ENCODE assay signal across 8 mouse cellular contexts in genomic region chr1:83408021-83408464, GRCm38 (mm10). TPM values are rescaled to one million over a fixed set of nuclear protein-coding genes. Genes with fewer than 3 reads are reported as not detected.
A peak's percentile ranks its signal among the peaks of the same experiment; 100 is the strongest.
DNase-seq lines count a peak whose midpoint lies in the region; ATAC-seq and TF ChIP-seq lines count a peak whose summit lies in the region.

TSS of gene Sphkap (minus strand) at chr1:83408200.

- peak; percentile 92 for ATAC-seq in hindbrain, postnatal 0 days
- ATAC-seq in midbrain, embryonic 16.5 days: peak; percentile 89
- ATAC-seq in stomach, postnatal 0 days (ENCODE audit: low FRiP score, low TSS enrichment): 0 out of 2 replicates have a peak, but pooled peaks have one; percentile 57
- ATAC-seq in monocyte, adult 5-6 weeks (replicated peaks; ENCODE audit: insufficient number of reproducible peaks, low FRiP score, low TSS enrichment, poor library complexity, severe bottlenecking): no peak

- H3K4me2 ChIP-seq in hindbrain, postnatal 0 days (ENCODE audit: low read depth, low read length): peak within 1 kb of the TSS; percentile 79
- peak within 1 kb of the TSS; percentile 94 for H3K4me2 ChIP-seq in midbrain, embryonic 16.5 days (ENCODE audit: low read length)
- peak within 1 kb of the TSS; percentile 62 for H3K4me2 ChIP-seq in stomach, postnatal 0 days (replicated peaks; ENCODE audit: low read depth)

- TF ChIP-seq CTCF in hindbrain, postnatal 0 days (IDR thresholded peaks at IDR 0.05; ENCODE audit: low read depth): peak; percentile 59
- peak; percentile 52 for TF ChIP-seq CTCF in stomach, postnatal 0 days (IDR thresholded peaks at IDR 0.05; ENCODE audit: low read depth)

- DNase-seq in adrenal gland, adult 8-10 months: peak; percentile 55
- DNase-seq in embryo, embryonic 10.5 days (ENCODE audit: low spot score): peak; percentile 81
- DNase-seq in gastrocnemius, postnatal 10 days: peak; percentile 15
- peak; percentile 85 for DNase-seq in hindbrain, postnatal 0 days (ENCODE audit: low spot score)
- DNase-seq in left cerebral cortex, postnatal 4 days: peak; percentile 85
- peak; percentile 36 for DNase-seq in stomach, postnatal 0 days (ENCODE audit: low spot score)

- H3K4me1 ChIP-seq in hindbrain, postnatal 0 days (ENCODE audit: insufficient read depth, low read length): no peaks in the 10 kb centered on the region
- H3K4me1 ChIP-seq in midbrain, embryonic 16.5 days (ENCODE audit: control insufficient read depth, insufficient read depth, low read length): no peaks in the 10 kb centered on the region
- H3K4me1 ChIP-seq in stomach, postnatal 0 days (replicated peaks; ENCODE audit: control insufficient read depth, insufficient read depth): no peaks in the 10 kb centered on the region

- peak within 1 kb of the TSS; percentile 56 for H3K4me3 ChIP-seq in hindbrain, postnatal 0 days (ENCODE audit: low read length)
- H3K4me3 ChIP-seq in midbrain, embryonic 16.5 days (ENCODE audit: low read depth, low read length): peak within 1 kb of the TSS; percentile 54
- peak within 1 kb of the TSS; percentile 38 for H3K4me3 ChIP-seq in stomach, postnatal 0 days (ENCODE audit: low read depth, low read length)

- no peak for TF ChIP-seq EP300 in stomach, postnatal 0 days (optimal IDR thresholded peaks at IDR 0.05)

- peak within 1 kb of the TSS; percentile 58 for H3K9ac ChIP-seq in hindbrain, postnatal 0 days (replicated peaks; ENCODE audit: low read length)
- H3K9ac ChIP-seq in midbrain, embryonic 16.5 days (ENCODE audit: low read depth, low read length): peak within 1 kb of the TSS; percentile 76
- H3K9ac ChIP-seq in stomach, postnatal 0 days (ENCODE audit: low read length): peak within 1 kb of the TSS; percentile 13; the same call in 1 of the 2 replicates

- peak within 1 kb of the TSS; percentile 41; the same call in 1 of the 2 replicates for H3K27ac ChIP-seq in hindbrain, postnatal 0 days
- H3K27ac ChIP-seq in midbrain, embryonic 16.5 days (ENCODE audit: low read length): peak within 1 kb of the TSS; percentile 50
- H3K27ac ChIP-seq in stomach, postnatal 0 days (replicated peaks): no peak within 1 kb of the TSS

- WGBS in hindbrain, postnatal 0 days: under 1% methylated on average over 16 of the region's 16 CpGs
- WGBS in midbrain, embryonic 16.5 days: under 1% methylated on average over 16 of the region's 16 CpGs
- WGBS in stomach, postnatal 0 days: 0% methylated on average over 16 of the region's 16 CpGs

- intact Hi-C loops in left cerebral cortex, postnatal 4 days (cut with DNase I): no loop called here

- H3K36me3 ChIP-seq in hindbrain, postnatal 0 days (ENCODE audit: insufficient read depth, low read length): no peaks in the 10 kb centered on the region
- H3K36me3 ChIP-seq in midbrain, embryonic 16.5 days (ENCODE audit: control insufficient read depth, insufficient read depth, low read length): no peaks in the 10 kb centered on the region
- no peaks in the 10 kb centered on the region for H3K36me3 ChIP-seq in stomach, postnatal 0 days (ENCODE audit: control insufficient read depth, insufficient read depth, low read length)

- no peaks in the 10 kb centered on the region for H3K27me3 ChIP-seq in hindbrain, postnatal 0 days (ENCODE audit: insufficient read depth, low read length)
- no peaks in the 10 kb centered on the region for H3K27me3 ChIP-seq in midbrain, embryonic 16.5 days (ENCODE audit: control insufficient read depth, insufficient read depth, low read depth, low read length)
- no peaks in the 10 kb centered on the region for H3K27me3 ChIP-seq in stomach, postnatal 0 days (ENCODE audit: control insufficient read depth, insufficient read depth, low read length)

- H3K9me3 ChIP-seq in hindbrain, postnatal 0 days (ENCODE audit: low read length): no peaks in the 10 kb centered on the region
- no peaks in the 10 kb centered on the region for H3K9me3 ChIP-seq in midbrain, embryonic 16.5 days (replicated peaks; ENCODE audit: control insufficient read depth, low read length, poor library complexity, severe bottlenecking)
- no peaks in the 10 kb centered on the region for H3K9me3 ChIP-seq in stomach, postnatal 0 days (ENCODE audit: control insufficient read depth, low read length)

RNA-seq across cellular contexts. Expression of gene Sphkap, which starts in this region (rescaled TPM):
- total RNA-seq in adrenal gland, adult 8-10 months (2022): 10 to 100 TPM in 3 of 4 experiments, 1 to 10 TPM in 1; 9.5 to 16.1 (median 12.4) TPM
- 1 to 10 TPM in 1 of 2 experiments, under 1 TPM in 1; 0.68 to 1.0 TPM for total RNA-seq in gastrocnemius, postnatal 10 days (2021)
- total RNA-seq in hindbrain, postnatal 0 days (2014; rRNA removed): 70.9 and 76.3 TPM in 2 replicates
- polyA plus RNA-seq in hindbrain, postnatal 0 days (2015; fragmentation: Nextera tagmentation; extraction: Ambion mirVana): 23.7 and 25.4 TPM in 2 replicates
- total RNA-seq in left cerebral cortex, postnatal 4 days (2021): 100 to 1,000 TPM; 104 to 110 TPM
- 16.3 and 23.8 TPM in 2 replicates for polyA plus RNA-seq in midbrain, embryonic 16.5 days (2015; fragmentation: Nextera tagmentation; extraction: Ambion mirVana)
- polyA plus RNA-seq in stomach, postnatal 0 days (2015; fragmentation: Nextera tagmentation; extraction: Ambion mirVana): 0.47 and 0.73 TPM in 2 replicates
- total RNA-seq in monocyte, adult 5-6 weeks (2017): 0.43 TPM in 1 of 3 replicates, not detected in the others

Comparison
In these comparisons a context has a peak if more than half of its experiments do, and no peak if none do; other contexts are left out.
1. RNA of gene Sphkap (polyA plus RNA-seq): 16.3 to 23.8 TPM in midbrain, embryonic 16.5 days and 23.7 to 25.4 TPM in hindbrain, postnatal 0 days; 0.47 to 0.73 TPM in stomach, postnatal 0 days; every median in the first group is over 10 times any median in the second.
2. Peak in DNase-seq, ATAC-seq, H3K4me3 ChIP-seq, H3K9ac ChIP-seq and H3K4me2 ChIP-seq in stomach, postnatal 0 days; RNA of the gene not detected or under 1 TPM.
3. DNase-seq: peak in every context shown above with its lines; median percentile 85 in hindbrain, postnatal 0 days; 85 in left cerebral cortex, postnatal 4 days; 81 in embryo, embryonic 10.5 days; 55 in adrenal gland, adult 8-10 months; 36 in stomach, postnatal 0 days; 15 in gastrocnemius, postnatal 10 days.
4. H3K9ac ChIP-seq: peak in every context shown above with its lines; median percentile 76 in midbrain, embryonic 16.5 days; 58 in hindbrain, postnatal 0 days; 13 in stomach, postnatal 0 days.
5. Peak in every context shown above with its lines, with median percentiles within 50 percentile points of each other: H3K4me2 ChIP-seq and H3K4me3 ChIP-seq.